22 mouse cellular contexts compared by ENCODE assay signal in the genomic region with DNA sequence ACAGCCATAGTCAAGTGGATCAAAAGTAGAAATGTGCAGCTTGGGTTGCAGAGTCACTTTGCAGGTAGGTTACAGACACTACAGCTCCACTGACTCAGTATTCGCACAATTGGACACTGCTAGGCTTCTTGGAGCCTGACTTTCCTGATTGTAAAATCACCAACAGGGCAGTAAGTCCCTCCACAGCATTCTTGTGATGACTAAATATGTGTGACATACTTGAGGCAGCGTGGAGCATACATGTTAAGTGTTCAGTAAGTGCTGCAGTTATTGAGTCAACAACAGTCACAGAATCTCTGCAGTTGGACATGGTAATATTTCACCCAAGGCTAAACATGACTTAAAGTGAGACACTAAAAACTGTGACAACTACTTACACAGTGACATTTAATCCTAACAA.
"Had no signal": no experiment of that assay in that cellular context is flagged by ENCODE, and none has a peak within 500 bp of the region (broad histone marks: within the 10 kb centered on the region; RNA-seq: fewer than 3 reads in every experiment).

No protein-coding gene starts in this region.

- H3K36me3 ChIP-seq: limb, embryonic 13.5 days; liver, embryonic 12.5 days; liver, embryonic 15.5 days; midbrain, embryonic 13.5 days; neural tube, embryonic 13.5 days; stomach, embryonic 15.5 days had no signal

- H3K4me2 ChIP-seq: limb, embryonic 13.5 days; liver, embryonic 12.5 days; liver, embryonic 15.5 days; midbrain, embryonic 13.5 days; neural tube, embryonic 13.5 days; stomach, embryonic 15.5 days had no signal

- H3K9ac ChIP-seq: limb, embryonic 13.5 days; liver, embryonic 12.5 days; liver, embryonic 15.5 days; midbrain, embryonic 13.5 days; neural tube, embryonic 13.5 days; stomach, embryonic 15.5 days had no signal

- DNase-seq: kidney, adult 2 months; kidney, postnatal 25 days; layer of hippocampus, adult 9-11 months; liver; retina, postnatal 1 day; right cerebral cortex, postnatal 25 days; spleen, adult 18-20 months; thymus, postnatal 25 days had no signal

- H3K27ac ChIP-seq: kidney, postnatal 0 days; layer of hippocampus, adult 2 months; limb, embryonic 10.5 days; limb, embryonic 13.5 days; liver, embryonic 12.5 days; liver, embryonic 15.5 days; macrophage; midbrain, embryonic 10.5 days; midbrain, embryonic 13.5 days; neural tube, embryonic 13.5 days; stomach, embryonic 15.5 days had no signal

- H3K4me1 ChIP-seq: limb, embryonic 10.5 days; limb, embryonic 13.5 days; liver, embryonic 12.5 days; midbrain, embryonic 10.5 days; midbrain, embryonic 13.5 days; neural tube, embryonic 13.5 days; stomach, embryonic 15.5 days had no signal

- ATAC-seq: intestine, postnatal 0 days; midbrain, embryonic 13.5 days; midbrain, embryonic 16.5 days had no signal

- H3K9me3 ChIP-seq: limb, embryonic 10.5 days; limb, embryonic 13.5 days; liver, embryonic 12.5 days; liver, embryonic 15.5 days; midbrain, embryonic 10.5 days; midbrain, embryonic 13.5 days; neural tube, embryonic 13.5 days; stomach, embryonic 15.5 days had no signal

- H3K27me3 ChIP-seq: limb, embryonic 13.5 days; liver, embryonic 12.5 days; liver, embryonic 15.5 days; midbrain, embryonic 13.5 days; neural tube, embryonic 13.5 days; stomach, embryonic 15.5 days had no signal

- H3K4me3 ChIP-seq: layer of hippocampus, adult 2 months; limb, embryonic 10.5 days; limb, embryonic 13.5 days; liver, embryonic 12.5 days; liver, embryonic 15.5 days; midbrain, embryonic 10.5 days; midbrain, embryonic 13.5 days; myocyte; neural tube, embryonic 13.5 days; stomach, embryonic 15.5 days had no signal
